Mouse (Mus musculus): ENCODE measurements at regions not wholly inside any gene's neighbourhood (a gene's known extent, or its start where the extent isn't known, plus 50 kb on each side); places are given as distances from the start of the nearest gene placed in this dataset.

- no peak for TF ChIP-seq PAX5 (IDR thresholded peaks at IDR 0.05; ENCODE audit: low read length)
- no peak for TF ChIP-seq UBTF (IDR thresholded peaks at IDR 0.05; ENCODE audit: low read depth, low read length)
- TF ChIP-seq POLR2A (IDR thresholded peaks at IDR 0.05; ENCODE audit: low read depth, low read length), result no peak
- TF ChIP-seq NELFE (IDR thresholded peaks at IDR 0.05; ENCODE audit: low read depth, low read length), result no peak
- TF ChIP-seq CTCF (conservative IDR thresholded peaks at IDR 0.05 in 1 of 2, IDR thresholded peaks at IDR 0.05 in 1 of 2; ENCODE audit: low read depth in 2 of 2, low read length in 2 of 2), result peak in 1 of 2 experiments; percentile 35; a peak in 3 of 4 replicates
- no peak; the same call in 1 of the 2 replicates for TF ChIP-seq SMC3 (IDR thresholded peaks at IDR 0.05; ENCODE audit: low read depth, low read length)
- no peak for TF ChIP-seq ETS1 (conservative IDR thresholded peaks at IDR 0.05; ENCODE audit: low read depth, low read length)
- no peak for TF ChIP-seq MXI1 (IDR thresholded peaks at IDR 0.05; ENCODE audit: low read depth, low read length)
Observed at GRCm38 (mm10) chr10:117566204-117566603, 63.1 kb upstream of the Cpm start.

Measured in CH12.LX (cell line).